Mouse (Mus musculus) spleen, postnatal 4 days (tissue): Measurements from ENCODE around the gene Lrrc38.
A peak's percentile ranks its signal among the peaks of the same experiment; 100 is the strongest.
"Not testable (repeated sequence)": the region's sequence is repeated elsewhere in the genome, so short reads cannot be mapped to it uniquely, and the experiment has no call there.

Experiments
- DNase-seq, 2 experiments: peaks; one replicate each; pipeline ENCODE4 v3.0.0; 2022; ENCODE audit warnings: low spot score in 2 of 2

Lrrc38 gene

GRCm38 (mm10) chr4:143349484-143349906 lies at the start of gene Lrrc38:
Lrrc38 (plus strand) TSS chr4:143349757.
- DNase-seq = peak in 1 of 2 experiments; percentile 53

DNA sequence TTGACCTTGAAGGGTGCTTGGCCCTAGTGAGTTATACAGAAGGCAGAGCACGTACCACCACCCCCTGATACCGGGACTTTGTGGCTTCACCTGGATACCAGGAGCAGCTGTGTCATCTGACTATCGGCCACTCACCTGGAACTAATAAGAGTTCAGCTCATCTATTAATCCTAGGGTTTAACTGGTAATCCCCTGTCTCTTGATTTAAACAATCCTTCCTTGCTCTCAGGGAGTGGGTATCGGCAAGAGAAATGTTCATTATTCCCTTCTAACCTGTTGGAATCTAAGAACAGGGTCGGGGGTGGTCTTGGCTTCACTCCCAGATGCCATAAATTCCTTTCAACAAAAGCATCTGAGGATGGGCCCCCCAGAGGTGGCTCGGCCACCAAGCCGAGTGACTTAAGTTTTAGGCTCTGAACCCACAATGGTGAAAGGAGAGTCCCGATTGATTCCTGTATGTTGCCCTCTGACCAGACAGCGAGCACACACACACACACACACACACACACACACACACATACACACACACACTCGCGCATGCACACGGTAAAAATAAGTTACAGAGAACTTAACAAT lies 49.4 kb upstream of the Lrrc38 start:
- no peak for DNase-seq

DNA sequence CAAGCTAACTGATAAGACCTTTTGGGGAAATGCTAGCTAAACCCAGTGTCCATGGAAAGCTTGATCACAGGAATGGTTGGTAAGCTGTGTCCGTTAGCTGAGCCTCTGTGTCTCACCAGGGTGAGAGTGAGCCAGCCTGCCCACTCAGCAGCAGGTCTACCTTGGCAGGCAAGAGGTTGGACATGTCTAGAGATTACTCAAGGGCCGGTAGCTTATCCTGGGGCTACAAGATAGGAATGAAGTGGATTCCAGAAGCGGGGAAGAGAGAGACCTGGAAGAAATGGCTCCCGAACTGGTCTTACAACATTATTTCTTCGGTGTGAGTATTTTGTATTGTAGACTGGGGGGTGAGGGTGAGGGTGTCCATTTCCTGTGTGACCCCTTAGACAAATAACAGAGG lies 48.5 kb upstream of the Lrrc38 start:
- DNase-seq = no peak

DNA sequence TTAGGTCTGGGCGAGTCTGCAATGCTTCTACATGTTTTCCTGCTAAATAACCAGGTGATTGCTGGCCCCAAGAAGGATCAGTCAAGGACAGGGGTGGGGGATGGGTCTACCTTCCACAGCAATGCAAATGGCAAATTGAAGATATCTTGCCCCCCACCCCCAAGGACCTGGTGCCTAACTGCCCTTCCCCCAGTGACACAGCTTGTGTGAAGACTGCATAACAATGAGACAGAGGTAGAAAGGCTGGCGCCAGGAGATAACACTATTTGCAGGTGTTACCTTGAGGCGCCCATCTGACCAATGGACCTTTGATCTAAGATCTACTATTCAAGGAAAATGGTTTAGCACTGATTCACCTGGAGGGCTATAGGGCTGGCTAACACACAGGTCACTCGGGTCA lies 47.7 kb upstream of the Lrrc38 start:
- no peak for DNase-seq

DNA sequence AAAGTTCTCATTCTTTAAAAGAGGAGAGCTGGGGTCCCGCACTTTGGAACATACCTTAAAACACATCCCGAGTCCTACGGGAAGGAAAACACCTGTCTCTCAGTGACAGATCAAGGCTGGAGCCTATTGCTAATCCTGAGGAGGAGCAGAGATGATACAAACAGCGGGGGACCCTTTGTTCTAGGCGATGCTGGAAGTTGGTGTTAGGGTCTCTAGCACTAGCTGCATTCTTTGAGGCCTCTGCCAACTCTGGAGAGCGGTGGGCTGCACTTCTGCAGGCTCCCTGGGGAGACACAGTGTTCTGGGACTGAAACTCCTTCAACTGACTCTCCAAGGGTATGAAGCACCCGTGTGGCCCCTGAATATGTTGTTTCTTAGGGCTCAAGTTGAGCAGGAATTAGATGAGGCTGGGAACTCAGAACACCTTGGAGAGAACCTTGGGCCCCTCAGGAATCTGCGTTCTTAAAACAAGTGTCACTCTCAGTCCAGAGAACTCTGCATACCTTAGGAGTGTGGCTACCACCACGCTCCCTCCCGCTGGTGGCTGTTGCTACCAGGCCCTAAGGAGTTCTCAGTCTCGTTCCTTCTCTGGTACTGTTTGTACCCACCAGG lies 47.2 kb upstream of the Lrrc38 start:
- no peak for DNase-seq

DNA sequence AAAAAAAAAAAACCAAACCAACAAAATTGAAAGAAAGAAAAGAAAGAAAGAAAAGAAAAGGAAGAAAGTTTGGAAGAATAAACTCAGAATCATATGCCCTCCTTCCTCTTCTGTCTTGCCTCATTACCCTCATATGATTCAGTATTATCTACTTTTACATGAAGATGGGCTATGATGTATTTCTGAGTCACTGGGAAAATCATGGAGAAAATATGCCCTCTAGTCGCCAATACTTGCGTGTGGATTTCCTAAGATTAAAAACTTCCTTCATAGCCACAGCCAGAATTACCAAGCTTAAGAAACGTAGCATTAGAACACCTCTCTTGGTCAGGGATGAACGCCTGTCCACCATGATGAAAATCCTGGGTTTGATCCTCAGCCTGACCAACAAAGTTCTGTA lies 44.5 kb upstream of the Lrrc38 start:
- no peak for DNase-seq

DNA sequence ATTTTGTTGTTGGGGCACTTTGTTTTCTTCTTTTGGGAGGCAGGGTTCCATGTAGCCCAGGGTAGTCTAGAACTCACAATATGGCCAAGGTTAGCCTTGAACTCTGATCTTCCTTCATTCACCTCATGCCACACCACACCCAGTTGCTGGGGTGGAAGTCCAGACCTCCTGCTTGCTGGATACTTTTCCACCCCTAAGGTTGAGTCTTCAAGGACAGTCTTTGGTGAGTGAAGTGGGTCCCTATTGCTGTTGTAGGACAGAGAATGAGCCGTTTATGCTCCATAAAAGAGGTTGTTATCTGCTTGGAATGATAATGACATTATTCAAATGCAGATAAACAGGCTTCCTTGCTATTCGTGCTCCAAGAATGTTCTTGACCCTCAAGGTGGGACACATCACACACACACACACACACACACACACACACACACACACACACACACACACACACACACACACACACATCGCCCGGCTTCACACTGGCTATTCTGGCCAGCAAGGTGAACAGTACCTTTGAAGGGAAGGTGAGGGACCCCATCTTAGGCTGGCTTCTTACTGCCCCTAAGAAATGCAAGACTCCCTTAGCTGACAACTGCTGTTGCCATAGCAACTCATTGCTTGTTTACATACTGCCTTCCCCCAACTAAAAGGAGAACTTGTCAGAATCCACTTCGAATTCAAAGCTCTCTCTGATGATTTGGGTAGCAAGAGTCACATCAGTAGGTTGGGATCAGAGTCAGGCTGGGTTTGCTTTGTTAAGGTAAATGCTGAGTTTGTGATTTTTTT lies 43.4 kb upstream of the Lrrc38 start:
- no peak for DNase-seq

DNA sequence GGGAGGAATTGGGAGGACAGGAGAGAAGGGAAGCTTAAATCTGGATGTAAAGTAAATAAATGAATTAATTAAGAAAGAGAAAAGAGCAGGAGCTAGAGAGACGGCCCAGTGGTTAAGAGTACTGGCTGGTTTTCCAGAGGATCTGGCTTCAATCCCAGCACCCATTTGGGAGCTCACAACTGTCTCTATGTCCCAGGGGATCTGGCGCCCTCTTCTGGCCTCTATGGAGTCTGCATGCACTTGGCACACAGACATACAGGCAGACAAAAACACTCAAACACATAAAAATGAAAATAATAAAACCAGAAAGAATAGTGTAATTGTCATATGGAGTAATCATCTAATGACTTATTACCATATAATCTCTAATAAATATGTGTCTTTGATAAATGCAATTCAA lies 38.2 kb upstream of the Lrrc38 start:
- no peak for DNase-seq

GRCm38 (mm10) chr4:143313299-143313698 lies 36.3 kb upstream of the Lrrc38 start:
- DNase-seq = no peak

GRCm38 (mm10) chr4:143324176-143324924 lies 25.2 kb upstream of the Lrrc38 start:
- no peak for DNase-seq

DNA sequence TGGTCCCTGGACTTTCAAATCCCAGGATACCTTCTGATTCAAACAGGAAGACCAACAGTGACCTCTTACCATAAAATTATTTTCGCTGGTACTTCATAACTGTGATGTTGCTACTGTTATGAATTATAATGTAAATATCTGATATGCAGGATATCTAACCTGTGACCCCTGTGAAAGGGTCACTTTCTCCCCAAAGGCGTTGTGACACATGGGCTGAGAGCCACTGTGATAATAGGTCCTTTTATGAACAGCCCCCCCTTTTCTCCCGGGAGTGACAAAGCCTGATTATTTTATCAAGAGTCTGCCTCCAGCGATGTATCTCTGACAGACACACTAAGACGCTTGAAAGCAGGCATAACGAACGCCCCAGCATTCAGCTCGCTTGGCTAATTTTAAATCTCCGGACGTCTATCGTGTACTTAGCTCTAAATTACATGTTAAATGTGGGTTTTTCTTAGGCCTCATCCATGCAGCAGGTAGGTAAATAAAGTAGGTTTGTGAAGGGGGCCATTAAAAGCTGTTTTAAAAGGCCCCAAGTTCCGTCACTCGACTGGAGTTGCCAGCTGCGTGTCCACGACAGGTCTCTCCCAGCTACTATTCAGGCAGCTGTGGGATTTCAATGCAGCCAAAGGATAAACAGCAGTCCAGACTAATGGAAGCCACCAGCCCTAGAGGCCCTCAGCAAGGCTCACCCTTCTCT lies 24.5 kb upstream of the Lrrc38 start:
- DNase-seq = no peak

- DNase-seq = peak; percentile 36 to 79
These were observed 24.0 kb upstream of the Lrrc38 start for GRCm38 (mm10) chr4:143325625-143325941.

DNA sequence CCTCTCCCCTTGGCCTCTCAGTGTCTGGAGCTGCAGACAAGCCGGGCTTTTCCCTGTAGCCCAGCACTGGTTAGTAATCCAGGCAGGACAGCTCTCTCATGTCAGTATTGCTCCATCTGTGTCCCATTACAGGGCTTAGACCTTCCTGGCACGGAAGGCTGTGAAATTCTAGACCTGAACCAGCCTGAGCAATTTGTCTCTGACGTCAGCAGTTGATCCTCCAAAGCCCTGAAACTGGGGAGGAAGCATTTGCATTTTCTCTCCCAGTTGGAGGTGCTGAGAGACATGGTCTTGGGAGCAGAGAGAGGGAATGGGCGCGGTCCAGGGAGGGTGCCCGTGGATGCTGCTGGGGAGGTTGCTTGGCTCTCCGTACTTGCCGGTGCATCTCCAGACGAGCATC lies 19.0 kb upstream of the Lrrc38 start:
- DNase-seq = no peak

- DNase-seq = no peak
These were observed 17.8 kb upstream of the Lrrc38 start for GRCm38 (mm10) chr4:143331787-143332186.

- DNase-seq = no peak
These were observed 15.4 kb upstream of the Lrrc38 start for GRCm38 (mm10) chr4:143334145-143334544.

- DNase-seq = no peak
These were observed 14.6 kb upstream of the Lrrc38 start for GRCm38 (mm10) chr4:143334995-143335394.

DNA sequence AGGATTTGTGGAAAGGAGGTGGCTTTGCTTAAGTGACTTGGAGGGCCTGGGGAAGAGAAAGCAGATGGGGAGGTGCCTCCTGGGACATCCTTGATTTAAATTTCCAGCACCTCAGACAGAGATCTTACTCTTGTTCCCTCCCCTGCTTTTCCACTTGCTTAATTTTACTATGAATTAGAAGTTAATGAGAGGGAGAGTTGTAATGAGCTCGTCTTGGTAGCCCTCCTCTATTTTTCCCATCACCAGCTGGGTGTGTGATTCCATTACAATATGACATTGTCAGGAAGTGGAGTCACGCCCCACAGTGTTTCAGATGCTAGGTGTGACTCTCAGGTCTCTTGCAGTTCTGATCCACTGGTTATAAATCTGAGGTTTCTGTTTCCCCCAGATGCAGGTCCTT lies 13.5 kb upstream of the Lrrc38 start:
- DNase-seq = no peak

DNA sequence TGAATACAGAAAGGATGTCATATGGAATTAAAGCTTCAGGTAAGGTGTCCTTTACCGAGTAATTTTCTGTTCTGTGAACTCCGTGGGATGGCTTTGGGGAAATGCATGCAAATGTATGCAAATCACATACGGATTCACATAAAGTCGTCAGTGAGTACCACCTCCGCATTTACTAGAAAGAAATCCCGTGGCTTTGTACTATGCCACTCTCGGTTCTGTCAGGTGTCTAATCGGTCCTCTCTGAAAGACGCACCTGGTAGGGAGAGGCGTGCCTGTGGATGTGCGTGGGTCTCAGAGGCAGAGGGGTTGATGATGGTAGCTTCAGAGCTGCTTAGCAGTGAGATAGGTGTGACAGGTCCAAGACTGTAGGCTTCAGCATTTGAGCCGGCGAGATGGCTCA lies 9.7 kb upstream of the Lrrc38 start:
- no peak for DNase-seq

DNA sequence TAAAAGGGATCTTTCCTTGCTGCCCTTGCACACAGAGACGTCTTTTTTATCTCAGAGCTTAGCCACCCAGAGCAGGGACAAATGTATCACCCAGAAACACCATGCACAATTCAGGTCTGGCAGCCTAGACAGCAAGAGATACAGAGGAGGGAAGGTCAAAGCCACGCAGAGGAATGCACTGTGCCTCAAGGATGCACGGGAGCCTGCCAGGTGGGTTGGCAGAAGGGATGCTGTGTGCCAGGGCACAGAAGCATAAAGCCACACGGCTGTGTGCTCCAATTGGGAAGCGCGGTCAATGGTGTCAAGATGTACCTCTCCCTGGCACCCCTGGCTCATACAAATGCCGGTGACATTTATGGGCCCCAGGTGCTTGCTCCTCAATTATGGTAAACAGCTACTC lies 8.1 kb upstream of the Lrrc38 start:
- no peak for DNase-seq

DNA sequence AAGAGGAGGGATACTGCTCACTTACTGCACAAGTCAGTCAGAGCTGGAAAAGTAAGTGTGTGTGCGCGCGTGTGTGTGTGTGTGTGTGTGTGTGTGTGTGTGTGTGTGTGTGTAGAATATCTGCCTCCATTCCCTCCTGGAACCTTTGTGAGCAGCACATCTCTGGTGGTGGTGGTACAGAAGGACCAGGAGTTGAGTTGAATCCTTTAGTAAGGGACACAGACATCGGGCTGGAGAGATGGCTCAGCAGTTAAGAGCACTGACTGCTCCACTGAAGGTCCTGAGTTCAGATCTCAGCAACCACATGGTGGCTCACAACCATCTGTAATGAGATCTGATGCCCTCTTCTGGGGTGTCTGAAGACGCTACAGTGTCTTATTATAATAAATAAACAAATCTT lies 4.1 kb upstream of the Lrrc38 start:
- DNase-seq = not testable (repeated sequence)

- DNase-seq = no peak
These were observed 879 bp upstream of the Lrrc38 start for GRCm38 (mm10) chr4:143348678-143349077.
